Mouse (Mus musculus) ovary, postnatal 10 days (tissue): ENCODE data around the gene Tead2.
"Not testable (repeated sequence)": the region's sequence is repeated elsewhere in the genome, so short reads cannot be mapped to it uniquely, and the experiment has no call there.

Experiments
- DNase-seq: peaks from one replicate; pipeline ENCODE4 v3.0.0; 2022; ENCODE audit warnings: low spot score

Tead2 gene

DNA sequence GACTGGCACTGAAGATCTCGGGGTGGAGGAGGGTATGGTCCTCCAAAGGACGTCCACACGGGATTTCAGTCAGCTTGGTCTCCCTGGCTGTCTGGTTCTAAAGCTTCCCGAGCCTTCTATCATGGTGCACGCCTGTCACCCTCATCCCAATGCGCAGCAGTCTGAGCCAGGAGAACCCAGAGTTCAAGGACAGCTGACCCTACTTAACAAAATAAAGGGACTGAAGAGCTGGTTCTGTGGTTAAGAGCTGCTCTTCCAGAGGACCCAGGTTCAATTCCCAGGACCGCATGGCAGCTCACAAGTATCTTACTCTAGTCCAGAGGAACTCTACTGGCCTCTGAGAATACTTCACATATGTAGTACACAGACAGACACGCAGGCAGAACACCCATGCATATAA, 13.5 kb downstream of the Tead2 start:
- DNase-seq: no peak

DNA sequence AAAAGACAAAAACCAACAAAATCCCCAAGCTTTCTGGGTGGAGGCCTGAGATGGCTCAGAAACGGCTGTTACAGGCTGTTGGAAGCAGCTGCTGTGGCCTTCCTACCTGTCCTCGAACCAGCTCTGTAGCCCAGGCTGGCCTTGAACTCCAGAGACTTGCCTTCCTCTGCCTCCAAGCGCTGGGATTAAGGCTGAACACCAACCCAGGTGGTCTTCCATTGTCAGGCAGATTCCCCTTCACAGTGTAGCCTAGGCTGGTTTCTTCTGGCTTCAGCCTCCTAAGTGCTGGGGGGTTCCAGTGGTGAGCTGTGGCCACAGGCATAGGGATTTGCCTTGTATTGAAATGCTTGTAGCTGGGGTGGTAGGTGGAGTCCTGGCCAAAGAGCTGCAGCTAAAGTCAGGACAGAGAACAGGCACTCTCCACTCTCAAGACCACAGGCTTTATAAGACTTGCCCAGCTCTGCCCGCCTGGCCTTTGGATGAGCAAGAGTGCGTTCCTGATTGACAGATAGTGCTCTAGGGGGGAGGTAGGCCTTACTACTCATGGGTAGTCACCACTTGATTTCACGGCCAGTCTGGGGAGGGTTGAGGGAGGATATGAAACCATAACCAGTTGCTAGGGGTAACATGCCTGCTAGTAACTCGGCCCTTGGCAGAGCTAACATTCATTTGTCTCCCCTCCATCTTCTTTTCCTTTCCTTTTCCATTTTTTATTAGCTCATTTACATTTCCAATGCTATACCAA, 14.1 kb downstream of the Tead2 start:
- no peak for DNase-seq

- DNase-seq: no peak
Measured at GRCm38 (mm10) chr7:45231192-45231591, 15.6 kb downstream of the Tead2 start.

- DNase-seq: no peak
Measured at GRCm38 (mm10) chr7:45231941-45232340, 16.4 kb downstream of the Tead2 start.

- DNase-seq: no peak
Measured at GRCm38 (mm10) chr7:45232716-45233465, 17.3 kb downstream of the Tead2 start.

DNA sequence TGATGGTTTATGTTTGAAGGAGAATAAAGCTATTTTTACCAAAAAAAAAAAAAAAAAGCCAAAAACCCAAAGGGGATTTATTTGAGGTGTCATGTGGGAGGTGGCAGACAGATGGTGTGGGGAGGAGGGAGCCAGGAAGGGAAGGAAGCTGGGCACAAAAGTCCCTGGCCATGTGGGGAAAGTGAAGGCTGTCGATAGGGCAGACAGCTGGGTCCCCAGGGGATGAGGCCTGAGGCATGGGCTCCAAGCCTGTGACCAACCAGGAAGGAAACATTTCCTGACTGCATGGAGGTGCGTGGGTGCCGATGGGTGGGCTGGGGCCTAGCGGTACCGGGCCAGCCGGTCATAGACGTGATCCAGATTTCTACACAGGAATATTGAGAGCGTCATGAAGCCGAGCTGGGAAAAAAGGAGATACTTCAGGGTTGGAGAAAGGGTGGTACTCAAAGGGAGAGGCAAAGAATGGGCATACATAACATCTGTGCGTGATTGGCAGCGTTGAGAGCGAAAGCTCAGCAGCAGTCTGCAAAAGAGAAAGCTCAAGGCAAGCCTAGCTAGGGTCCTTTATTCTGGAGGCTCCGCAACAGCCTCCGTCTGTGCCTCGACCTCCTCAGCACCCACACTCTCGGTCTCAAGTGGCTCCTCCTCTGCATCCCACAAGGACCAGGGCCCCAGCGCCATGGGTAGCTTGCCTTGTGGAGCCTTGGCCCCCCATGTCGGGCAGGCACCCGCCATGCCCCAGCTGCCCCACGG, 18.2 kb downstream of the Tead2 start:
- no peak for DNase-seq

DNA sequence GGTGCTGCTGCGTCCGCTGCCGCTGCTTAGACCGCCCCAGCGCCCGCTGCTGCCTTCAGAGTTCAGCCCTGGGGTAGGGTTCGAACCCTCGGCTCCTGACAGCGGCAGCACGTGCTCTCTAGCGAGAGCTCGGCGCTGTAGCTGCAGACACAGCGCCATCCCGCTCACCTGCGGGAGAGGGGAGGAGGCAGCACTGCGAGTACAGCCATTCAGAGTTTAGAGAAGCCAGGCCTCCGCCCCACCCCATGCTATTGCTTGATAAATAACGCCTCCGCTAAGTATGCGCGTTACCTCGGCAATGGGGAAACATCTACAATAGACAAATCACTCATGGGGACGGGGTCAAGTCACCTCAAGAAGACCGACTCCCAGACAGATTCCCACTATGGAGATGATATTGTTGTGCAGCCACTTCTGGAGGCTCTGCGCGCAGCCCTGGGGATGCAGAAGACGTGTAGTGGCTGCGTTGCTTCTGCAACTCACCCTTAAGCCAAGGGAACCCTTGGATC, 18.8 kb downstream of the Tead2 start:
- DNase-seq: no peak

GRCm38 (mm10) chr7:45234922-45235571, 19.5 kb downstream of the Tead2 start:
- no peak for DNase-seq

DNA sequence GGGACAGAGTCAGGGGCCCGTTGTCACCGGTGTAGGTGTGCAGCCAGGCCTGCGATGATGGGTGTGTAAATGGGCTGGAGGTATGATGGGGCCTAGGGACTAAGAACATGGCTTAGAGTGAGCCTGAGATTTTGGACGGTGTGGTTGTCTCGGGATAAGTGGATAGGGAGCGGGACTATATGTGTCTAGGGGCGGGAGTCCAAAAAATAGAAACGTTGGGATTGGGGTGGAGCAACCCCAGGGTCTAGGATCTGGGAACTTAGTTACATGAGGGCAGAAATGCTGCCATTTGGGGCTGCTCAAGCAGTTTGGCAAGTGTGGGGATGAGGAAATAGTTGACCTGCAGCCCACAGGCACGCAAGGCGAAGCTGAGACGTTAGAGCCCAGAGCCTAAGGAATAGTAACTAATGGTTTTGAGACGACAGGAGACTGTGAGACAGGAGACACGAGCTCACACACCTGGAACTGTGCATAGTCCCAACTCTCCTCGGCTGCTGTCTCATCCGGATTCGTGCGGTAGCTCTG, 20.2 kb downstream of the Tead2 start:
- DNase-seq: no peak

GRCm38 (mm10) chr7:45237747-45238699, 22.5 kb downstream of the Tead2 start:
- DNase-seq: no peak

- no peak for DNase-seq
Measured at GRCm38 (mm10) chr7:45238723-45239496, 23.4 kb downstream of the Tead2 start, which contains the start of gene Cd37. Gene Cd37 (minus strand): TSS chr7:45239115.

GRCm38 (mm10) chr7:45240109-45240508, 24.6 kb downstream of the Tead2 start:
- no peak for DNase-seq

- no peak for DNase-seq
Measured at GRCm38 (mm10) chr7:45240633-45241388, 25.3 kb downstream of the Tead2 start, which contains the start of gene Slc6a16. Gene Slc6a16 (plus strand): TSS chr7:45241085.

GRCm38 (mm10) chr7:45241389-45241749, 25.8 kb downstream of the Tead2 start:
- DNase-seq: no peak

- no peak for DNase-seq
Measured at GRCm38 (mm10) chr7:45247666-45248065, 32.1 kb downstream of the Tead2 start.

DNA sequence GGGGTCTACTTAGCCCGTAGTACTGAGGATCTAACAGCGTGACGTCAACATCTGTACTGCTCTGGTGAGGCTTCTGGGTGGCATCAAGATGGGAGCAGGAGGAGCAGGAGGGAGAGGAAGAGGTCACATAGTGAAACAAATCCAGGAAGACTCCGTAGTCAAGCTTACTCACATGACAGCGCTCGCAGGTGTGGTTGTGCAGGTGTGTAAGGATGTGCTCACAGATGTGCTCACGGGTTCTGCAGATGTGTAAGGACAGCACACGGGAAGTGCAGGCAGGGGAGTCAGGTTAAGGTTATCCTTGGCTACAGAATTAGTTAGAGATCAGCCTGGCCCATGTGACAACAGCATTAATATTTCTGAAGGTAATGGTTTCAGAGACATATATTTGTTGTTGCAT, 38.3 kb downstream of the Tead2 start:
- DNase-seq: no peak

DNA sequence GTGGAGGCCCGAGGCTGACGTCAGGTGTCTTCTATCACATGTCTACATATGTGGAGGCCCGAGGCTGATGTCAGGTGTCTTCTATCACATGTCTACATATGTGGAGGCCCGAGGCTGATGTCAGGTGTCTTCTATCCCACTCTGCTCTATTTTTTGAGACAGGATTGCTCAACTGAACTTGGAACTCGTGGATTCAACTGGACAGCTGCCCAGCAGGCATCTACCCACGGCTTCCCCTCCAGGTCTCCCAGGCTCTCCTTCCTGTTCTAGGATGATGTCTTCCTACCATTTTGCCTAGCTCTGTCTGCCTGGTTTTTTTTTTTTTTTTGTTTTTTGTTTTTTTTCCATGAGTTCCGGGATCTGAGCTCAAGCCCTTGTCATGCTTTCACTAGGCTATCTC, 40.3 kb downstream of the Tead2 start:
- not testable (repeated sequence) for DNase-seq

DNA sequence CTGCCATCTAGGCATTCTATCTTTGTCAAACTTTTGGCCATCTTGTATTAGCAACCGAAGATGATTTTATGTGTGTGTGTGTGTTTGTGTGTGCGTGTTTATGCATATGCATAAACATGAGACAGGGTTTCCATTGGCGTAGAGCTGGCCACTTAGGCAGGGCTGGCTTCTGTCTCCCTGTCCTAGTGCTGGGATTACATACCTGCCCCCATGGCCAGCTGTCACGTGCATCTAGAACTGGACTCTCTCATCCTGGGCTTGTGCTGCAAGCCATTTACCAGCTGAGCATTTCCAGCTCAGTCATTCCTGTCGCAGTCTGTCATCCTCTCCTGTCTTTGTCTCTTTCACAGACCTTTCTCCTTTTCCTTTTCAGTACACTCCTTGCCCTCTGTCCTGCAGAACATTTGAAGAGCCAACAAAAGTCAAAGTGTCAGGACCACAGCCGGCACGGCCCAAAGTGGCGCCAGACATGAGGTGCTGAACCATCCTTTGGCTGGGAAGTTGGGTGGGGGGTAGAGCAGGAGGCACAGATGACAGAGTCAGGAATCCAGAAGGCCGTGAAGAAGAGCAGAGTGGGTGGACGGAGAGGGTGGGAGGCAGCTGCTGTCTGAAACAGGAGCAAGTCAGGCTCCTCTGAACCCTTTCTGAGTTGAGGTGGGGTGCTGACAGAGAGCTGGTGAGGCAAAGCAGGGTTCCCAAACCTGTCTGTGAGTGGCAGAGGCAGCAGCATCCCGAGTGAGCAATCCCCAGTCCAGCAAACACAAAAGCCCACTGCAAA, 41.7 kb downstream of the Tead2 start:
- no peak for DNase-seq
